Mouse (Mus musculus) hindbrain, embryonic 16.5 days (tissue): ENCODE measurements around the gene Mrpl53. TPM values are rescaled to one million over a fixed set of nuclear protein-coding genes. Genes with fewer than 3 reads are reported as not detected.

ENCODE experiments used
- ATAC-seq: fragments of 200-750 bp; cut with Nextera tagmentation; 2 replicates; pipeline ENCODE4 v1.8.0; 2017; ENCODE audit warnings: moderate TSS enrichment, moderate library complexity
- H3K27ac ChIP-seq: fragments of 300-500 bp; sonication (generic); 2 replicates; pipeline ENCODE4 v1.5.1; 2014; ENCODE audit warnings: low read depth, mild to moderate bottlenecking, control low read depth, low read length, moderate library complexity
- H3K27me3 ChIP-seq: fragments of 300-500 bp; sonication (generic); replicated peaks from 2 replicates; pipeline ENCODE4 v1.6.1; 2014; ENCODE audit warnings: low read length; ENCODE audit not compliant: control insufficient read depth, insufficient read depth
- H3K36me3 ChIP-seq: fragments of 300-500 bp; sonication (generic); 2 replicates; pipeline ENCODE4 v1.6.1; 2014; ENCODE audit warnings: mild to moderate bottlenecking, low read length, moderate library complexity, mixed read lengths; ENCODE audit not compliant: control insufficient read depth, insufficient read depth
- H3K4me1 ChIP-seq: fragments of 300-500 bp; sonication (generic); 2 replicates; pipeline ENCODE4 v1.6.1; 2014; ENCODE audit warnings: low read depth, low read length; ENCODE audit not compliant: control insufficient read depth, insufficient read depth
- H3K4me2 ChIP-seq: fragments of 300-500 bp; sonication (generic); 2 replicates; pipeline ENCODE4 v1.6.1; 2014; ENCODE audit warnings: mild to moderate bottlenecking, low read length, control low read depth, moderate library complexity
- H3K4me3 ChIP-seq: fragments of 300-500 bp; sonication (generic); 2 replicates; pipeline ENCODE4 v1.5.1; 2014; ENCODE audit warnings: mild to moderate bottlenecking, low read length, control low read depth, moderate library complexity
- H3K9ac ChIP-seq: fragments of 300-500 bp; sonication (generic); 2 replicates; pipeline ENCODE4 v1.6.1; 2014; ENCODE audit warnings: low read depth, mild to moderate bottlenecking, control low read depth, low read length, moderate library complexity
- H3K9me3 ChIP-seq: fragments of 300-500 bp; sonication (generic); 2 replicates; pipeline ENCODE4 v1.6.1; 2014; ENCODE audit warnings: mild to moderate bottlenecking, low read length, moderate library complexity; ENCODE audit not compliant: control insufficient read depth
- WGBS: fragments of 180-500 bp; shearing (Covaris S2); extraction: QIAGEN DNeasy Blood & Tissue Kit; methylation state at CpG from one replicate; pipeline ENCODE4 v1.1.7; 2014; 5-methylcytosine and 5-hydroxymethylcytosine counted together
- polyA plus RNA-seq: library from polyadenylated mRNA; unstranded; fragments of >200 nt; fragmentation: Nextera tagmentation; extraction: Ambion mirVana; gene quantifications from 2 replicates; pipeline ENCODE4 v1.2.1, GENCODE M21; 2015

Mrpl53 gene
- polyA plus RNA-seq, 1 experiment from 2014 or later: 117 TPM

DNA sequence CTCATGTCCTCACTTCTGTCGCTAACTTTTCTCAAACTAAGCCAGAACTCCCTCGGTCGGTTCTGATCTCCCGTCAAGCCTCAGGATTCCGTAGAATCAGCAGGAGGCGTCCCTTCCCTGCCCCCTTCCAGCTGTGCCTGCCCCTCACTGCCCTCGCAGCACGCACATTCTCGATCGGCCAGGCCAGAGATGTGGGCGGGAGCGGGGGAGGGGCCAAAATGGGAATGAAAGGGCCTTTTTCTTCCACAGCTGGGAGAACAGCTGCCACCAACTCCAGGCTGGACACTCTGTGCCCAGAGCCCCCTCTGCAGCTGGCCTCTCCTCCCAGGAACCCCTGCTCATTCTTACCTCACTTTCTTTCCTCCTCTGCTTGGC is 28.7 kb downstream of the Mrpl53 start:
- Histone ChIP-seq H3K27ac (peak overlapping the region; percentile 89), H3K4me1 (peaks cover 19% of the 10 kb centered on the region), H3K4me3 (peak overlapping the region; percentile 38), H3K4me2 (peak overlapping the region; percentile 54), H3K36me3 (no peaks in the 10 kb centered on the region), H3K27me3 (peaks cover 8% of the 10 kb centered on the region; the same call in 1 of the 2 replicates), H3K9me3 (no peaks in the 10 kb centered on the region), H3K9ac (peak overlapping the region; percentile 58)
- ATAC-seq: peak; percentile 62
- 3% methylated on average over 12 of the region's 12 CpGs for WGBS

DNA sequence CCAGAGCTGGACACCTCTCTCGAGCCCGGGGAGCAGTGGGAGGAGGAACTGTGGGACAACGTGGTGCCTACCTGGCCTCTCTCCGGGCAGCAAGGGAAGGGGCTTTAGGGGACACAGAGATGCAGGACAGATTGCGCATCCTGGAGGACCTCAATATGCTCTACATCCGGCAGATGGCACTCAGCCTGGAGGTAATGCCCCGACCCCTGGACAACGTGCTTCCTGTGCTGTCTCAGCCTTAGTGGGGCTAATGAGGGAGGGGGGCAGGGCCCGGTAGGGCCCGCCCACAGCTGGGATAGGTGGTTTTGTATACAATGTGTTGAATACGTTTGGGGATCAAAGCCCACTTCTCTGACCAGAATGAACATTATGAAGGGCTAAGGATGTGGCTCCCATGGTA is 29.2 kb downstream of the Mrpl53 start:
- Histone ChIP-seq H3K36me3 (no peaks in the 10 kb centered on the region), H3K9ac (peak overlapping the region; percentile 58), H3K27ac (peak overlapping the region; percentile 89), H3K4me1 (peaks cover 20% of the 10 kb centered on the region), H3K4me3 (peak overlapping the region; percentile 38), H3K9me3 (no peaks in the 10 kb centered on the region), H3K27me3 (peaks cover 8% of the 10 kb centered on the region; the same call in 1 of the 2 replicates), H3K4me2 (peak overlapping the region; percentile 54)
- 2% methylated on average over 11 of the region's 11 CpGs for WGBS
- ATAC-seq: peak; percentile 24

DNA sequence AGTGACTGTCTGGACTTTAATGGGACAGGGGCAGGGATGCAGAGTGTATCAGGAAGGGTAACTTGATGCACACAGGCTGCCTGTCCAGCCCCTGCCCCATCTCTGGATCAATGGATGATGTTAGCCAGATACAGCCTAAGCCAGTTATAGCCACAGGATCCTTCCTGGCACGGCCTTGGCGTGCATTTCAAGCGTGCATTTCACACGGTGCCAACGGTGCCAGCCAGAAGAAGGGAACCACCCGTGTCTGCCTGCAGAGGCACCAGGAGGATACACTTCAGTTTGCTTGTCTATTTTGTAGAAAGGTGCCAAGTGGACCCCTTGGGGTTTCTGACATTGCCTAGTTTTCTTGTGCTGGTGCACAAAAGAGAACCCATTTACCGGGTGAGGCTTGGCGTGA is 31.2 kb downstream of the Mrpl53 start:
- Histone ChIP-seq H3K27me3 (peaks cover 8% of the 10 kb centered on the region; the same call in 1 of the 2 replicates), H3K27ac (no peak overlapping the region), H3K4me2 (no peak overlapping the region), H3K9ac (no peak overlapping the region), H3K4me1 (peaks cover 20% of the 10 kb centered on the region), H3K4me3 (no peak overlapping the region), H3K9me3 (no peaks in the 10 kb centered on the region), H3K36me3 (no peaks in the 10 kb centered on the region)
- 85% methylated on average over 8 of the region's 8 CpGs for WGBS
- no peak for ATAC-seq

GRCm38 (mm10) chr6:83141636-83142035 is 32.8 kb downstream of the Mrpl53 start:
- H3K36me3 ChIP-seq: no peaks in the 10 kb centered on the region
- peak overlapping the region; percentile 75 for H3K9ac ChIP-seq
- ATAC-seq: no peak
- peak overlapping the region; percentile 42 for H3K4me3 ChIP-seq
- peak overlapping the region; percentile 83 for H3K4me2 ChIP-seq
- peaks cover 11% of the 10 kb centered on the region for H3K4me1 ChIP-seq
- no peaks in the 10 kb centered on the region for H3K9me3 ChIP-seq
- WGBS: 40% methylated on average over 4 of the region's 4 CpGs
- no peaks in the 10 kb centered on the region for H3K27me3 ChIP-seq
- H3K27ac ChIP-seq: no peak overlapping the region

DNA sequence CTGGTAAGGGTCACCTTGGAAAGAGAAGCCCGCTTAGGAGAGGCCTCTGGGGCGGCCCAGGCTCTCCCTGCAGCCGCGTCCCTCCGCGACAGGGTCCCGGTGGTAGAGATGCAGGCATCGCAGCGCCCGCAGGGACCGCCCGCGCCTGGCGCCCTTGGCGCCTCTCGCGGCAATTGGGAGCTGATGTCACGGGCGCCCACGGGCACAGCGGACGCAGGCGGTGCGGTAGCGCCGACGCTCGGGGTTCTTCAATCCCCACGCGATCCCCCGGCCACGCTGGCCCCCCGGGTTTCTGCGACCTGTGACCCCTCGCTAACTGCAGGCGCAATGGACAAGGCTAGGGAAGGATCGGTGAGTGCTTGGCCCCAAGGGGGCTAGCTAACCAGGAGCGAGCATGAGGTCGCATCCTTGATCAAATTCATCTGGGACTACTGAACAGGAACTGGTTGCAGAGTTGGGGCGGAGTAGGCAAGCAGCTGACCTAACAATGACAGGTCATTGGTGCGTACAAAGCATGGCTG is 33.4 kb downstream of the Mrpl53 start:
- Histone ChIP-seq H3K4me3 (peak overlapping the region; percentile 42), H3K27ac (no peak overlapping the region), H3K4me1 (peaks cover 11% of the 10 kb centered on the region), H3K9me3 (no peaks in the 10 kb centered on the region), H3K4me2 (peak overlapping the region; percentile 83), H3K9ac (peak overlapping the region; percentile 75), H3K36me3 (no peaks in the 10 kb centered on the region), H3K27me3 (no peaks in the 10 kb centered on the region)
- 3% methylated on average over 41 of the region's 41 CpGs for WGBS
- ATAC-seq: peak; percentile 32; the same call in 1 of the 2 replicates

- Histone ChIP-seq H3K4me2 (peak overlapping the region; percentile 18; the same call in 1 of the 2 replicates), H3K4me3 (peak overlapping the region; percentile 42), H3K9me3 (no peaks in the 10 kb centered on the region), H3K27ac (no peak overlapping the region), H3K4me1 (peaks cover 11% of the 10 kb centered on the region), H3K27me3 (no peaks in the 10 kb centered on the region), H3K9ac (no peak overlapping the region), H3K36me3 (no peaks in the 10 kb centered on the region)
- WGBS: 35% methylated on average over 11 of the region's 11 CpGs
- no peak for ATAC-seq
Measured at GRCm38 (mm10) chr6:83142886-83143285, 34.0 kb downstream of the Mrpl53 start.

- Histone ChIP-seq H3K9ac (no peak overlapping the region), H3K4me1 (peaks cover 8% of the 10 kb centered on the region), H3K27me3 (no peaks in the 10 kb centered on the region), H3K27ac (no peak overlapping the region), H3K9me3 (no peaks in the 10 kb centered on the region), H3K36me3 (peaks cover 2% of the 10 kb centered on the region; the same call in 1 of the 2 replicates), H3K4me2 (no peak overlapping the region), H3K4me3 (no peak overlapping the region)
- 74% methylated on average over 2 of the region's 2 CpGs for WGBS
- no peak for ATAC-seq
Measured at GRCm38 (mm10) chr6:83145209-83145608, 36.4 kb downstream of the Mrpl53 start.

GRCm38 (mm10) chr6:83145805-83146204 is 37.0 kb downstream of the Mrpl53 start:
- H3K4me1 ChIP-seq: peaks cover 8% of the 10 kb centered on the region
- no peak overlapping the region for H3K4me2 ChIP-seq
- no peak overlapping the region for H3K9ac ChIP-seq
- H3K27ac ChIP-seq: no peak overlapping the region
- ATAC-seq: no peak
- H3K4me3 ChIP-seq: no peak overlapping the region
- H3K27me3 ChIP-seq: no peaks in the 10 kb centered on the region
- 75% methylated on average over 9 of the region's 9 CpGs for WGBS
- peaks cover 2% of the 10 kb centered on the region; the same call in 1 of the 2 replicates for H3K36me3 ChIP-seq
- H3K9me3 ChIP-seq: no peaks in the 10 kb centered on the region

DNA sequence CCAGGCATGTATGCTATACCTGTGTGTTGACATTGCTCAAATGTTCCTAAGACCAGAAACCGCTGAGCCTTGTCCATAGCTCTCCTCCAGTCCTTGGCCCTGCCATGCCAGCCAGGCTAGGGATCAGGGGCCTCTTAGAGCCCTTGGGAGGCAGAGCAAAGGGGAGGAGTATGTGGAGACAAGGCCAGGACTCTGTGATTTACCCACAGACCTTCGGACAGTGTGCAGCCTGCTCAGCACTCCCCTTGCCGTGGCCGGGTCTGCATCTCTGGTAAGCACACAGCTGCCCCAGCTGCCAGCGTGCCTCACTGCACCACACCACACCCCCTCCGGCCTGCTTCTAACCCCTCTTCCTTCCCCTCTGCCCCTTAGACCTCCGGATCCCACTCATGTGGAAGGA is 38.4 kb downstream of the Mrpl53 start:
- Histone ChIP-seq H3K36me3 (peaks cover 2% of the 10 kb centered on the region; the same call in 1 of the 2 replicates), H3K4me2 (no peak overlapping the region), H3K27ac (no peak overlapping the region), H3K4me3 (no peak overlapping the region), H3K27me3 (no peaks in the 10 kb centered on the region), H3K4me1 (peaks cover 3% of the 10 kb centered on the region), H3K9me3 (no peaks in the 10 kb centered on the region), H3K9ac (no peak overlapping the region)
- 55% methylated on average over 7 of the region's 7 CpGs for WGBS
- ATAC-seq: no peak
